Mouse (Mus musculus) adrenal gland, postnatal 36 days (tissue): Measurements from ENCODE around the gene Atxn7l3b. TPM values are rescaled to one million over a fixed set of nuclear protein-coding genes. Genes with fewer than 3 reads are reported as not detected.

Experiments
- DNase-seq, 2 experiments: peaks; one replicate each; pipeline ENCODE4 v3.0.0; 2021; ENCODE audit warnings: mixed read lengths in 1 of 2
- total RNA-seq, 2 experiments: library from RNA; stranded (reverse); gene quantifications; 2 replicates each; pipeline ENCODE4 v1.2.3; 2021

Gene Atxn7l3b
- total RNA-seq, 2 experiments from 2014 or later = 78.2 to 102 TPM

GRCm38 (mm10) chr10:112876655-112877393 lies 52.0 kb downstream of the Atxn7l3b start:
- DNase-seq = no peak
